Mouse (Mus musculus) kidney, postnatal 0 days (tissue): ENCODE measurements around the gene Tfe3. TPM values are rescaled to one million over a fixed set of nuclear protein-coding genes. Genes with fewer than 3 reads are reported as not detected.
"Not testable (repeated sequence)": the region's sequence is repeated elsewhere in the genome, so short reads cannot be mapped to it uniquely, and the experiment has no call there.

Source experiments
- ATAC-seq: fragments of 200-750 bp; cut with Nextera tagmentation; replicated peaks from 2 replicates; pipeline ENCODE4 v1.8.0; 2017; ENCODE audit warnings: low read depth, moderate number of reproducible peaks, moderate TSS enrichment, moderate library complexity; ENCODE audit not compliant: low FRiP score
- DNase-seq: peaks from one replicate; pipeline ENCODE4 v3.0.0-alpha.2; 2016; ENCODE audit warnings: low spot score
- H3K27ac ChIP-seq: fragments of 300-500 bp; sonication (generic); 2 replicates; pipeline ENCODE4 v1.5.1; 2014; ENCODE audit warnings: mild to moderate bottlenecking
- H3K27me3 ChIP-seq: fragments of 300-500 bp; sonication (generic); 2 replicates; pipeline ENCODE4 v1.6.1; 2014; ENCODE audit warnings: low read length, mixed read lengths; ENCODE audit not compliant: insufficient read depth
- H3K36me3 ChIP-seq: fragments of 300-500 bp; sonication (generic); 2 replicates; pipeline ENCODE4 v1.6.1; 2014; ENCODE audit warnings: low read length, mixed read lengths; ENCODE audit not compliant: insufficient read depth
- H3K4me1 ChIP-seq: fragments of 300-500 bp; sonication (generic); replicated peaks from 2 replicates; pipeline ENCODE4 v1.6.1; 2014; ENCODE audit warnings: antibody characterized with exemption, low read length, mixed read lengths; ENCODE audit not compliant: insufficient read depth
- H3K4me2 ChIP-seq: fragments of 300-500 bp; sonication (generic); 2 replicates; pipeline ENCODE4 v1.6.1; 2014; ENCODE audit warnings: mild to moderate bottlenecking, low read length, moderate library complexity, mixed read lengths
- H3K4me3 ChIP-seq: fragments of 300-500 bp; sonication (generic); replicated peaks from 2 replicates; pipeline ENCODE4 v1.5.1; 2014; ENCODE audit warnings: low read depth, low read length
- H3K9ac ChIP-seq: fragments of 300-500 bp; sonication (generic); 2 replicates; pipeline ENCODE4 v1.6.1; 2014; ENCODE audit warnings: low read depth, low read length
- H3K9me3 ChIP-seq: fragments of 300-500 bp; sonication (generic); replicated peaks from 2 replicates; pipeline ENCODE4 v1.6.1; 2016; ENCODE audit warnings: low read length, inconsistent platforms, mixed read lengths
- CTCF ChIP-seq: IDR thresholded peaks from 2 replicates; pipeline ENCODE4 v1.5.1; 2016; ENCODE audit warnings: antibody characterized with exemption, low read depth, mild to moderate bottlenecking, moderate library complexity
- WGBS: fragments of 180-500 bp; shearing (Covaris S2); extraction: QIAGEN DNeasy Blood & Tissue Kit; methylation state at CpG from one replicate; pipeline ENCODE4 v1.1.7; 2014; 5-methylcytosine and 5-hydroxymethylcytosine counted together
- polyA plus RNA-seq: library from polyadenylated mRNA; unstranded; fragments of >200 nt; fragmentation: Nextera tagmentation; extraction: Ambion mirVana; gene quantifications from 2 replicates; pipeline ENCODE4 v1.2.1, GENCODE M21; 2015

Gene Tfe3
- polyA plus RNA-seq, 1 experiment from 2014 or later: 22.9 TPM

DNA sequence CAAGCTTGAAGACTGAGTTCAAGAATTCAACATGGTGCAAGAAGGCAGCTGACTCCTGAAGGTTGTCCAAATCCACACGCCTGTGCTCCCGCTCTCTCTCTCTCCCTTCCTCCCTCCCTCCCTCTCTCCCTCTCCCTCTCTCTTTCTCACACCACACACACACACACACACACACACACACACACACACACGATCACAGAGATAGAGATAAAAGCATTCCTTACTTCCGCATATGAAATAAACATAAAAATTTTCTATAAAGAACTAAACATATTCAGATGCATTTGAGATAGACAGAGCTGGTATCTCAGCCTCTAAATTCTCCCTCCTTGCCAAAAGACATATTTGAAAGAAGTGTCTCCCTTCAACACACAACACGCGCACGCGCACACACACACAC is 16.9 kb upstream of the Tfe3 start:
- Histone ChIP-seq H3K36me3 (no peaks in the 10 kb centered on the region), H3K27me3 (no peaks in the 10 kb centered on the region), H3K4me1 (no peaks in the 10 kb centered on the region), H3K9me3 (no peaks in the 10 kb centered on the region), H3K27ac (no peak overlapping the region), H3K4me2 (no peak overlapping the region), H3K9ac (no peak overlapping the region), H3K4me3 (no peak overlapping the region)
- DNase-seq (no peak), ATAC-seq (no peak)
- no peak for TF ChIP-seq CTCF
- 89% methylated on average over 8 of the region's 8 CpGs for WGBS

DNA sequence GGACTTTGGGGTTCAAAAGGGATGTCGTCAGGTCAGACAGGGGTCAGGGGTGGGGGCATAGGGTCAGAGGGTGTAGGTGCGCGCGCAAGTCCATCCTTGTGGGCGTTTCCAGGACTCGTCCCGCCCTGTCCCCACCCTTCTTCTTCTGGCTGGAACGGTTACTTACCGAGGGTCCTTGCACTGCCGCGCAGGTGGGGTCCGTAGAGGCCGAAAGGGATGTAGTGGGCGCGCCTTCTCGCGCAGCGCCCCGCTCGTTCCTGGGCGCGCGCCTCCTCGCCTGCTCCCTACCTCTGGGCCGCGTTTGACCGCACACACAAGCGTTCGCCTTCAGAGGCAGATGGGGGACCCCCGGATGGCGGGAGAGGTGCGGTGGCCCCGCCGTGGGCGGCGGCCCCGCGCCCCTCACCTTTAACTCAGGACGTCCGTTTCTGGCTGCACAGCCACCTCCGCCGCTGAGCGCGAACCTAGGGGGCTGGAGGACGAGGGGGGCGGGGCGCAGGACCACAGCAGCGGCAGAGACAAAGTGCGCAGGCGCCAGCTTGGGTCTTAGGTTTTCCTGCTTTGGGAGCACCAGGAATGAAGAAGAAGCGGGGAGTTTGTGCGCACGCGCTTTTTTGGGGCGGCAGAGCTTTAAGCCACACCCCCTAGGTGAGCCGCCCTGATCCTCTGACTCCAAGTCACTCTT is 11.8 kb upstream of the Tfe3 start, which contains the start of gene Ccdc120:
Ccdc120 (minus strand) TSS at position 474 of the 685 bp plus-strand sequence.
- WGBS: 14% methylated on average over 45 of the region's 56 CpGs
- peak; percentile 63 for ATAC-seq
- no peak for TF ChIP-seq CTCF

DNA sequence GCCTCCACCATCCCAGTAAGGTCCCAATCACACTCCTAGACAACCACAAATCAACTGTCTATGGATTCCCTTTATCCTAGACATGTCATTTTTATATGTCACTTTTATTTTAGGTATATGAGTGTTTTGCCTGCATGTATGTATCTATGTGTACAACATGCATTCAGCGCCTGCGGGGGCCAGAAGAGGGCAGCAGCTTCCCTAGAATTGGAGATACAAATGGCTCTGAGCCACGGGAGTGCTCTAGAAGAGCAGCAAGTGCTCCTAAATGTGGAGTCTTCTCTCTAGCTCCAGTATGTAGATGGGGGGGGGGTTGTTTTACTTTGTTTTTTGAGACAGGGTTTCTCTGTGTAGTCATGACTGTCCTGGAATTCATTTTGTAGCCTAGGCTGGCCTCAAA is 8.7 kb upstream of the Tfe3 start:
- H3K4me1 ChIP-seq, ATAC-seq, DNase-seq, H3K4me3 ChIP-seq, H3K27me3 ChIP-seq, H3K4me2 ChIP-seq, H3K9ac ChIP-seq, H3K27ac ChIP-seq, H3K36me3 ChIP-seq, H3K9me3 ChIP-seq: not testable (repeated sequence)
- TF ChIP-seq CTCF: peak; percentile 54
- WGBS: 25% methylated on average over 3 of the region's 3 CpGs

More for the DNA sequence above, 11.8 kb upstream of the Tfe3 start, which contains the start of gene Ccdc120:
- peak within 1 kb of the TSS; percentile 64 for H3K4me3 ChIP-seq
- peak; percentile 77 for DNase-seq
- no peaks in the 10 kb centered on the region for H3K4me1 ChIP-seq
- peak within 1 kb of the TSS; percentile 59 for H3K4me2 ChIP-seq
- H3K27me3 ChIP-seq: no peaks in the 10 kb centered on the region
- no peaks in the 10 kb centered on the region for H3K9me3 ChIP-seq
- H3K36me3 ChIP-seq: no peaks in the 10 kb centered on the region
- H3K9ac ChIP-seq: peak within 1 kb of the TSS; percentile 69
- H3K27ac ChIP-seq: no peak within 1 kb of the TSS

DNA sequence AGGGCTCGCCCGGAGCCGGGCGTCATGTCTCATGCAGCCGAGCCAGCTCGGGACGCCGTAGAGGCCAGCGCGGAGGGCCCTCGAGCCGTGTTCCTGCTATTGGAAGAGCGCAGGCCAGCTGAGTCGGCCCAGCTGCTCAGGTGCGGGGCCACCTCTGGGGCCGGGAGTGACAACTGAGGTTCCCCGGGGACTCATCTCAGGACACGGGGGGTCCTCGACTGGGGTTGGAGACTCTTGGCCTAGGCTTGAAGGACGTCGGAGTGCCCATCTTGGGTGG is 499 bp downstream of the Tfe3 start:
- peak overlapping the region; percentile 69 for H3K4me3 ChIP-seq
- H3K27ac ChIP-seq: peak overlapping the region; percentile 82
- 0 out of 2 replicates have a peak, but pooled peaks cover 3% of the 10 kb centered on the region for H3K36me3 ChIP-seq
- DNase-seq (no peak), ATAC-seq (no peak; the same call in 1 of the 2 replicates)
- no peaks in the 10 kb centered on the region for H3K27me3 ChIP-seq
- H3K4me1 ChIP-seq: no peaks in the 10 kb centered on the region
- H3K9me3 ChIP-seq: no peaks in the 10 kb centered on the region
- H3K4me2 ChIP-seq: peak overlapping the region; percentile 67
- TF ChIP-seq CTCF: no peak
- peak overlapping the region; percentile 78 for H3K9ac ChIP-seq
- 20% methylated on average over 21 of the region's 21 CpGs for WGBS

DNA sequence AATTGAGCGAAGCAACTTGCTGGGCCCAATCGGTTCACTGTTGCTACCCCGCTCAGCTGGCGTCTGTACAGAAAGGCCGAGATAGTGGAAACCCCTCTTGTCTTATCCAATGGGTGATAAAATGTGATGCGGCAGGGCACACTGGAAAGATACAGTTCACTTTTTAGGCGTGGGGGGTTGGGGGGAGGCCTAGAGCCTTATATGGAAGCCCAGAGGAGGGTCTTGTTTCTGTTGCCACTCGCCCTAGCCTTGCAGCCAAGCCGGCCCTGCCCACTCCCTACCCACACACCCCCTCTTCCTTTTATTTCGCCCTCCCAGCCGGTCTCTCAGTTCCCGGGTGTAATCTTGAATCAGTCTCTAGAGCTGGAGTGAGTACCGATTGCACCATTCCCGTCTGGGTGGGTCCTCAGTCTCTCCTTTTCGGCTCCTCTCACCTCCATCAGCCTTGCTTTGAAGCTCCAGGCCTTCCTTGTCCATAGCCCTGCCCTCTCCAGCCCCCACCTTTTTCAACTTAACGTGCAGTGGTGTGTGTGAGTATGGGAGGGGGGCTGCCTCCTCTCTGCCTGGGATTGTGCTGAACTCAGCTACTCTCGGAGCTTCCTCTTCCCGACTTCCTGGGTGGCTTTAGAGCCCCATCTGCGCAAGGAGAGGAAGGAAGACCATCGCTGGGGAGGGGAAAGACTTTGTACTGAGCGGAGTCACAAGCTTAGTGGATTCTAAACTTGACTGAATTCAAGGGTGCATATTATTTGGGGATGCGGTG is 1.5 kb downstream of the Tfe3 start:
- Histone ChIP-seq H3K4me1 (no peaks in the 10 kb centered on the region), H3K4me2 (peak overlapping the region; percentile 67), H3K36me3 (0 out of 2 replicates have a peak, but pooled peaks cover 12% of the 10 kb centered on the region), H3K9me3 (no peaks in the 10 kb centered on the region), H3K9ac (peak overlapping the region; percentile 42), H3K27me3 (no peaks in the 10 kb centered on the region), H3K4me3 (peak overlapping the region; percentile 69), H3K27ac (peak overlapping the region; percentile 82)
- peak; percentile 34 for DNase-seq
- ATAC-seq: no peak
- 21% methylated on average over 22 of the region's 22 CpGs for WGBS
- no peak for TF ChIP-seq CTCF

DNA sequence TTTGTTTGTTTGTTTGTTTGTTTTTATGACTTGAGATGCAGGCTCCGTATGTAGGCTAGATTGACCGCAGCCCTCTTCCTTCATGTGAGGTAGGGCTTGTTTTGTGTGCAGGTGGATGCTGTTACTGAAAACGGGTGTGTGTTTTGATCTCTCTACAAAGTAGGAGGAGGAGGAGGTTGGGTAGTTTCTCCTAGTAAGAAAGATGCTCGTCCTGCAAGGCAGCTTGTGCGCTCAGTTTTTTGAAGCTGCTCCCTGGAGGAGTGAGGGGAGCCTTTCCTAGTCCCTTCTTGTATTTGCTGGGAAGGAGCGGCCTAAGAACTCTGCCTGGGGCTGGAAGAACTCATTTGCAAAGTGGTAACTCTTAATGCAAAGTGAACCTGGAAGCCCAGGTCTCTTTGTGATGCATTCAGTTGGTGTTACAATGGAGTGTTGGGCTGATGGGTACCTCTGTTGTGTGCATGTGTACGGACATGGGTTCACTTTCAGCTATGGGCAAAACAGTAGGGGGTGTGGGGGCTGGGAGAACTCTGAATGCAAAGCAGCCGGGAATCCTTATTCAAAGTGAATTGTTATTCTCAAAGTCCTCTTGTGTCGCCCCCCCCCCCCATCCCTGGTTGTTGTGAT is 2.4 kb downstream of the Tfe3 start:
- ATAC-seq (no peak), DNase-seq (no peak)
- Histone ChIP-seq H3K4me1 (no peaks in the 10 kb centered on the region), H3K27me3 (no peaks in the 10 kb centered on the region), H3K9me3 (no peaks in the 10 kb centered on the region), H3K36me3 (0 out of 2 replicates have a peak, but pooled peaks cover 12% of the 10 kb centered on the region), H3K9ac (0 out of 2 replicates have a peak overlapping the region, but pooled peaks have one; percentile 42), H3K27ac (0 out of 2 replicates have a peak overlapping the region, but pooled peaks have one; percentile 82), H3K4me3 (peak overlapping the region; percentile 69), H3K4me2 (peak overlapping the region; percentile 67)
- WGBS: 27% methylated on average over 9 of the region's 9 CpGs
- TF ChIP-seq CTCF: no peak
